Mouse (Mus musculus) ovary, postnatal 10 days (tissue): Measurements from ENCODE around the gene Ptpn20.

Experiments used
- DNase-seq: peaks from one replicate; pipeline ENCODE4 v3.0.0; 2022; ENCODE audit warnings: low spot score

Gene Ptpn20

DNA sequence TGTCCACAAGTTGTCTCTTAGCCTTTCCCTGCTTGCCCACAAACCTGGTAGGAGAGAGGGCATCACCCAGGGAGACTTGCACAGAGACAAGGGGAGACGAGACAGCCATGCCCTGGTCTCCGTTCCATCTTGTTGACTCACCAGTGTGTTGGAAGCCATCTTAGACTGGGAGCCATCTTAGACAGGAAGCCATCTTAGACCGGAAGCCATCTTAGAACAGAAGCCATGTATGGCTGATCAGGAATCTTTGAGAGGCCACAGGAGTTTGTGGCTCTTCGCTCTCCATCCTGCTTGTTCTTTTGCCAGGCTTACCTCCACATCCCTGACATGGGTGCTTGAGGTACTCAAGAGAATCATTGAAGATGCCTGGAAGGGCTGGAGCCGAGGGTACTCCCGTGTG lies 89.0 kb downstream of the Ptpn20 start:
- no peak for DNase-seq

DNA sequence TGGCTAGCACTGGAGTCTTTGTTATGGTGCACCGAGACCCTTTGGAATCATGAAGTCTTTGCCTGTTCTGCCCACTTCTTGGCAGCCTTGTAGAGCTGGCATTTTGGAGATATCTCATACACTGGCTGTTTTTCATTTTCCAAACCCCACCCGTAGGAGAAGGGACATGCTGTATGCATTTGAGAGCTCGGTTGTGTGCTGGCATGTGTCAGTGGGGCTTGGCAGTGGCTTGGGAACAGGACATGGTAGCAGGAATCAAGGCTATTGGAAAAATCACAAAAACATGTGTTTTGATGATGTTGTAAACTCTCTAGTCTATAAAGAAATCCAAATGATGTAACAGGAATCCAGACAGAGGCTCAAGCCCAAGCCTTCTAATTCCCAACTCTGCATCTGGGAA lies 89.7 kb downstream of the Ptpn20 start:
- no peak for DNase-seq

DNA sequence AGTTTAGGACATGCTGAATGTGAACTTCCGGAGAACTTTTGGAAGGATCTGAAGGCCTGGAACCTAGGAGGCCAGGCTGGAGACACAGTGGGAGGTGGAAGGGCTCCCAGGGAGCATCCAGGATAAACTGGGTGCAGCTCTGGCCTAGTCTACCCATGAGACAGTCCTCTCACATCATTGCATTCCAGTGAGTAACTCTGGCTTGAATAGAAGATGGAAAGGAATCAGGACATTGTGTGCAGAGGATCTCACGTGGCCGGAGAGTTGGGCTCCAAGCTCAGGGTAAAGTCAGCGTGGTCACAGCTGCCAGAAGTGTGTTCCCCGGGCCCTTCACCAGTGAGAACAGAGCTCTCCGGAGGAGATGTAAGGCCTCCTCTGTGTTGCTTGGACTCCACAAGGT lies 91.6 kb downstream of the Ptpn20 start:
- no peak for DNase-seq

DNA sequence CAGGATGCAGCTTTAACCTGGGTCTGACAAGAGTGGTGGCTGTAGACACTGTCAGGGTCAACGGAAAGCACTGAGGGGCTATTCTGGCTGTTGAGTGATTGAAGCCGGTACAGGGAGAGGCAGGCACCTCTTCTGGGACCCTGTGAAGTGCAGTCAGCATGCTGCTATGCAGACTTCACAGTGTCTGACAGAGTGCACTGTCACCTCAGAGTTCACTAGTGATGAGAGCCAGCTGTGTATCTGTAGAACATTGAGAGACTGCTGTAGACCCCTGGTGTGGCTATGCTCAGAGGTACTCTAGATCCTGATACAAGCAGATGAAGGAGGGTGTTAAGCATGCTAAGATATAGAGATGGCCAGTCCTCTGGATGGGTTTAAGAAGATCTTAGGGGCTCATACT lies 93.8 kb downstream of the Ptpn20 start:
- no peak for DNase-seq

DNA sequence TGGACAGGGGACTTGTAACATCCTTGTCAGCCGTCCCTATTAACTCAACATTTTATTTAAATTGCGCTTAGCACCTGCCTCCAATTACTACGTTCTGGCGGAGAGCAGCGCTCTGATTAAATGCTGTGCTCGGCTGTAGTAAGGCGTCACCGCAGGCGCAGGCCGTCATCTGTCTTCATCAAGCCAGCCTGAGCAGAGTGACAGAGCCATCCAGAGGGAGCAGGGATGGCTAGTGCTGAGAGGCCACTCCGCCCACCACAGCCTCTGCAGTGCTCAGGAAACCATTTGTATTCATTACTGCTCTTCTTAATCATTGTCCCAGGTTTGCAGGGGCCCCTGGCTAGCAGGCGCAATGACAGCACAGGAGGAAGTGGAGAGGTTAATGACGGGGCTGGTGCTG lies 94.7 kb downstream of the Ptpn20 start:
- DNase-seq, result no peak

DNA sequence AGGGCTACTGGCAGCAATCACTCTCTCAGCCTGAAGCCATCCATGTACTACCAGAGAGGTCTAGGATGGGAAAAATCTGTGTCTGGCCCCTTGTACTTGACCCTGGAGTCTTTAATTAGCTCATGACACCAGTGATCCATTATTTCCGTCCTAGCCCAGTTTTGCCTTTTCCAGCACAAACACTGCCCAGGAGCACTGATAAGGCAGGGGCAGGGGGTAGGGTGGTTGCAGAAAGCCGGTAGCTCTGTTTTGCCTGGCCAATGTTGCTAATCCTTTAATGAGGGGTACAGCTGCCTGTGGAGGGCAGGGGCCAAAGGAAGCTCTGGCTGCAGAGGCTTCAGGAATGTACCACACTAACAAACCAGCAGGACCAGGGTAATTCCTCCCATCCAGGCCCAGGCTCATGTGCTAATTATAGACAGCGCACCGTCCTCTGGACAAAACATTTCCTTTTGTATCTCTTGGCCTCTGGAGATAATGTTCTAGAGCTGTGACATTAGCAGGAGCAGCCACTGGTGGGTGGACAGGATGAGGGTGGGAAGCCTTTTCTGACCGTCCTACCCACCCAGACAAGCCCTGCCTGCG lies 98.5 kb downstream of the Ptpn20 start:
- DNase-seq, result no peak

DNA sequence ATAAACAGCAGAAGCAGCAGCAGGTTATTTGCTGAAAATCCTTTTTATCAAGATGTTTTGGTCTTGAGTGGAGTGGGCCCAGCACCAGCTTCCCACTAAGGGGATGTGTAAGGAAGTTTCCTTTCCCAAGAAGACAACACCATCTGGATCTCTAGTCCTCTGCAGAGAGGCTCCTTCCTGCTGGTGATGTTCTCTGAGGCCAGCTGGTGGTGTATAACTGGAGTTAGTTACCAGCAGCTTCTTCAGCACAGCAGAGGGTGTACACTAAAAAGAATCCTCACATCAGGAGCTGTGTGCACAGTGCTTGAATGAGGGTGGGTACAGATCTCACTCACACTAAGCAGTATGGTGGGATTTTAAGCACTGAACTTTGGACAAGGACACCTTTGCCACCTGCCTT lies 100.0 kb downstream of the Ptpn20 start:
- DNase-seq, result no peak
